Mouse (Mus musculus): ENCODE data around the gene Mfsd4b5. TPM values are rescaled to one million over a fixed set of nuclear protein-coding genes. Genes with fewer than 3 reads are reported as not detected.
"Not testable (repeated sequence)": the region's sequence is repeated elsewhere in the genome, so short reads cannot be mapped to it uniquely, and the experiment has no call there.

Mfsd4b5 gene
- polyA plus RNA-seq, 1 experiment from 2014 or later, result not detected

DNA sequence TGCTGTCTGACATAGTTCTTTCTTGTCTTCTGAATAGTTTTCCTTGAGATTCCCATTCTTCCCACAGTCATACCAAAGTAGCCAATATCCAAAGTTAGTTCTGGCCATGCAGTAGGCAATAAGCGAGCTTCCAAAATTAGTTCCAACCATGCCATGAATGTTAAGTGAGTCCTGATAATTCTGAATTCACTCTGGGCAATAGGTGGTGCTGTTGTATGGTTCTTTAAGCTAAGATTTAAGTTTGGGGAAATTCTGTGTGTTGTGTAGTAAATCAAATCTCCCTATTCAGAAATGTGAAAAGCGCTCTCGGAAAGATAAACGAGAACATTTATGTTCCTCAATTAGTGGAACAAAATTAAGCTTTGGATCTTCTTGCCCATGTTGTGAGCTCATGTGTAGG, 28.2 kb downstream of the Mfsd4b5 start:
- Histone ChIP-seq H3K36me3 (ENCODE audit: control insufficient read depth, insufficient read depth, low read length) (no peaks in the 10 kb centered on the region), H3K9me3 (replicated peaks; ENCODE audit: control insufficient read depth, low read length) (no peaks in the 10 kb centered on the region), H3K27me3 (replicated peaks; ENCODE audit: control insufficient read depth, insufficient read depth, low read length) (no peaks in the 10 kb centered on the region), H3K9ac (ENCODE audit: low read length) (no peak overlapping the region), H3K4me1 (ENCODE audit: control insufficient read depth, insufficient read depth, low read length) (0 out of 2 replicates have a peak, but pooled peaks cover 3% of the 10 kb centered on the region), H3K4me3 (ENCODE audit: low read depth, low read length) (no peak overlapping the region), H3K4me2 (ENCODE audit: low read length) (no peak overlapping the region), H3K27ac (ENCODE audit: low read depth, low read length) (no peak overlapping the region)
- 62% methylated on average over 4 of the region's 4 CpGs for WGBS
- DNase-seq (ENCODE audit: low spot score) (peak; percentile 53), ATAC-seq (no peak)

DNA sequence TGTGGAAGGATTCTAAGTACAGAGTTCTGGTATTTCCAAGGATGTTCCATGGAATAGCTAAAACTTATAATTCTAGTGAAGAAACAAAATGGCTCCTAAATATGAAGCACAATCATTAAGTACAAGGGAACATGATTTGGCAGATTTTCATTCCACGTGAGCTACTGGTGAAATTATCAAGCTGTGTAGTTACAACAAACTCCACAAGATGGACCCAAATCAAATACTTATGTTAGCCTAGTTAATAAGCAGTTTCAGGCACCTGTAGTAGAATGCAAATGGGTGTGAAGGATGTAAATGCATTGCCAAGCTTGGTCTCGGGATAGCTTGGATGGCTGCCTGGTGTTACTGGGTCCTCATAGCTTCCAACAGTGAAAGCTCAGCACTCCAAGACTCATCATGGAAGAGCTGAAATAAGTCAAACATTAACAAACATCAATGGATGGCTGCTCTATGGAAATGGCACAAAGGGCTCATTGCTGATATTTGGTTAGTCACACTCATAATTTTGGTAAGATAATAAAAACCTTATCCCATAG, 30.0 kb downstream of the Mfsd4b5 start:
- no peak overlapping the region for H3K9ac ChIP-seq (ENCODE audit: low read length)
- H3K27ac ChIP-seq (ENCODE audit: low read depth, low read length), result no peak overlapping the region
- H3K27me3 ChIP-seq (replicated peaks; ENCODE audit: control insufficient read depth, insufficient read depth, low read length), result no peaks in the 10 kb centered on the region
- H3K4me3 ChIP-seq (ENCODE audit: low read depth, low read length), result no peak overlapping the region
- H3K4me1 ChIP-seq (ENCODE audit: control insufficient read depth, insufficient read depth, low read length), result 0 out of 2 replicates have a peak, but pooled peaks cover 3% of the 10 kb centered on the region
- H3K36me3 ChIP-seq (ENCODE audit: control insufficient read depth, insufficient read depth, low read length), result no peaks in the 10 kb centered on the region
- WGBS, result 71% methylated on average over 2 of the region's 2 CpGs
- no peaks in the 10 kb centered on the region for H3K9me3 ChIP-seq (replicated peaks; ENCODE audit: control insufficient read depth, low read length)
- ATAC-seq (no peak), DNase-seq (ENCODE audit: low spot score) (peak; percentile 11)
- no peak overlapping the region for H3K4me2 ChIP-seq (ENCODE audit: low read length)

DNA sequence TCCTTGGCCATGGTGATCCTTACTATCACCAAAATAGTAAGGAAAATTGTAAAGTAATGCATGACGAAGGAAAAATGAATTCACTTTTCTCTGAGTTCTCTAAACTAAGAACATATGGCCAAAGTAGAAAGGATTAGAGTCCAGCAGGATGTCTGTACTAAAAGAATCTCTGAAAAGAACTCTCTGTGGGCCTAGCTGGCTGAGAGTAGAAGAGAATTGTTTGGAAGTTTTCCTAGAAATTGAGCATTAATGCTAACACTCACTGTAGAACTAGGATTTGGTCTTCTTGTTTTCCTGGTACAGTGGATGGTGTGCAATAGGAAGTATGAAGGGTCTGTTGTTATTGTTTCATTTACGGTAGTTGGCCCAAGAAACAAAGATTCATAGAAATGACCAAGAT, 31.3 kb downstream of the Mfsd4b5 start:
- DNase-seq (ENCODE audit: low spot score), result no peak
- H3K36me3 ChIP-seq (ENCODE audit: control insufficient read depth, insufficient read depth, low read length), result no peaks in the 10 kb centered on the region
- WGBS, result 78% methylated on average over 2 of the region's 2 CpGs
- H3K4me2 ChIP-seq (ENCODE audit: low read length), result no peak overlapping the region
- no peaks in the 10 kb centered on the region for H3K27me3 ChIP-seq (replicated peaks; ENCODE audit: control insufficient read depth, insufficient read depth, low read length)
- no peak overlapping the region for H3K27ac ChIP-seq (ENCODE audit: low read depth, low read length)
- H3K4me1 ChIP-seq (ENCODE audit: control insufficient read depth, insufficient read depth, low read length), result 0 out of 2 replicates have a peak, but pooled peaks cover 3% of the 10 kb centered on the region
- no peak overlapping the region for H3K4me3 ChIP-seq (ENCODE audit: low read depth, low read length)
- no peaks in the 10 kb centered on the region for H3K9me3 ChIP-seq (replicated peaks; ENCODE audit: control insufficient read depth, low read length)
- ATAC-seq, result no peak
- H3K9ac ChIP-seq (ENCODE audit: low read length), result no peak overlapping the region

DNA sequence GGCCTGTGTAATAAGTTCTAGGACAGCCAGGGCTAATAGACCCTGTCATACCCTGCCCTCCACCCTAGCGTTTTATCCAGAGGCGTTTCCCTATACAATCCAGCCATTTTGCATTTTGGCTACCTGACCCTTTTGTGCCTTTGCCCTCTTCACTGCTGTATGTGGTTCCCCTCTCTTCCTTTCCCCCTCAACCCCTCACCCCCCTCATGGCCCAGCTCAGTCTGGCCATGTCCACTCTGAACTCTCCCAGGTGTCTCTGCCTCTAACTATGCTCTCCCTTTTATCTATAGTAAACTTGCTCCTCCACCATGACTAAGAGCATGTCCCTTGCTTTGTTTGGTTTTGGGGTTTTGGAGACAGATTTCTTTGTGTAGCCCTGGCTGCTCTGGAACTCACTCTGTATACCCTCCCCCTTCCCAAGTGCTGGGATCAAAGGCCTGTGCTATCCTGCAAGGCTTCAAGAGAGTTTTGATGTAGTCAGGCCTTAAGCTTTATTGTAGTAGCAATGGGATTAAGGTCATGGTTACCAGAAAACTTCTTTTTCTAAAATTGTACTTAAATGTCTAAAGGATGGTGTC, 37.0 kb downstream of the Mfsd4b5 start:
- H3K4me3 ChIP-seq (ENCODE audit: low read depth, low read length), result no peak overlapping the region
- DNase-seq (ENCODE audit: low spot score) (no peak), ATAC-seq (no peak)
- H3K9ac ChIP-seq (ENCODE audit: low read length), result no peak overlapping the region
- H3K9me3 ChIP-seq (replicated peaks; ENCODE audit: control insufficient read depth, low read length), result no peaks in the 10 kb centered on the region
- H3K27ac ChIP-seq (ENCODE audit: low read depth, low read length), result no peak overlapping the region
- no peak overlapping the region for H3K4me2 ChIP-seq (ENCODE audit: low read length)
- H3K4me1 ChIP-seq (ENCODE audit: control insufficient read depth, insufficient read depth, low read length), result no peaks in the 10 kb centered on the region
- no peaks in the 10 kb centered on the region for H3K36me3 ChIP-seq (ENCODE audit: control insufficient read depth, insufficient read depth, low read length)
- H3K27me3 ChIP-seq (replicated peaks; ENCODE audit: control insufficient read depth, insufficient read depth, low read length), result no peaks in the 10 kb centered on the region
- 89% methylated on average over 2 of the region's 2 CpGs for WGBS

DNA sequence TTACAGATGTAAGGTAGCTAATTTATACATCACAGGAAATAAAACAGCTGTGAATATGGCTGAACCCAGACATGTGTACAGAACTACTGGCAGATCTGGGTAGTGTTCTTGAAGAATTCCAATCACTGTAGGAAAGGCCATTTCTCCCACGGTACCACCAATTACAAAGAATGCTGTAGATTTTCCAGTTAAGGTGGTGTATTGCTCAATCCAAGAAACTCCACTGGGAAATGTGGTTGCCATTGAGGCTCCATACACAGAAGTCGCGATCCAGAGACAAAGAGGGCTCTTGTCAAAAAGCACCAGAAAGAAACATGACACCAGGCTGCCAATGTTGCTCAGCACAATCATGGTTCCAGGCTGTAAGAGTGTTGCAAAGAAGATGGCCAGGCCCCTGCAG, 39.3 kb downstream of the Mfsd4b5 start:
- H3K27ac ChIP-seq (ENCODE audit: low read depth, low read length); H3K4me2 ChIP-seq (ENCODE audit: low read length); H3K36me3 ChIP-seq (ENCODE audit: control insufficient read depth, insufficient read depth, low read length); ATAC-seq; H3K9me3 ChIP-seq (replicated peaks; ENCODE audit: control insufficient read depth, low read length); H3K27me3 ChIP-seq (replicated peaks; ENCODE audit: control insufficient read depth, insufficient read depth, low read length); H3K4me1 ChIP-seq (ENCODE audit: control insufficient read depth, insufficient read depth, low read length); H3K4me3 ChIP-seq (ENCODE audit: low read depth, low read length); H3K9ac ChIP-seq (ENCODE audit: low read length); DNase-seq (ENCODE audit: low spot score): not testable (repeated sequence)
- 87% methylated on average over 3 of the region's 3 CpGs for WGBS

DNA sequence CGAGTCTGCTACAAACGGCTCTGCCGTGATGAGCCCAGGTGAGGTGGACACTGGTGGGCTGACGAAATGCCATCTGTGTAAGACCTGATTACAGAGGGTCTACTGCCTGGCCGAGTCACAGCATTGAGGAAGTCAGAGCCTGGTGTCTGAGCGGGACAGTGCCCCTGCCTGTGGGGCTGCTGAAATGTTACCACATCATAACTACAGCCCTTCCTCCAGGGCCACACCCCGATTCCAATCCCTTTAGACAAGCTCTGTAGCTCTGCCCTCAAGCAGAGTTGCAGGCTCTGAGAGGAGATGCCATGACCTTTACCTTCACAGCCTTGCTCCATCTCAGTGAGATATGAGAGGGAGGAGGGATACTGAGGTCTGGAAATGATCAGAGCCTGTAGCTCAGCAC, 49.9 kb downstream of the Mfsd4b5 start:
- no peak overlapping the region for H3K4me2 ChIP-seq (ENCODE audit: low read length)
- H3K9ac ChIP-seq (ENCODE audit: low read length), result no peak overlapping the region
- no peak overlapping the region for H3K27ac ChIP-seq (ENCODE audit: low read depth, low read length)
- no peak for DNase-seq (ENCODE audit: low spot score)
- H3K4me1 ChIP-seq (ENCODE audit: control insufficient read depth, insufficient read depth, low read length), result no peaks in the 10 kb centered on the region
- no peaks in the 10 kb centered on the region for H3K27me3 ChIP-seq (replicated peaks; ENCODE audit: control insufficient read depth, insufficient read depth, low read length)
- 84% methylated on average over 7 of the region's 7 CpGs for WGBS
- no peaks in the 10 kb centered on the region for H3K9me3 ChIP-seq (replicated peaks; ENCODE audit: control insufficient read depth, low read length)
- no peak overlapping the region for H3K4me3 ChIP-seq (ENCODE audit: low read depth, low read length)
- ATAC-seq, result no peak
- no peaks in the 10 kb centered on the region for H3K36me3 ChIP-seq (ENCODE audit: control insufficient read depth, insufficient read depth, low read length)

DNA sequence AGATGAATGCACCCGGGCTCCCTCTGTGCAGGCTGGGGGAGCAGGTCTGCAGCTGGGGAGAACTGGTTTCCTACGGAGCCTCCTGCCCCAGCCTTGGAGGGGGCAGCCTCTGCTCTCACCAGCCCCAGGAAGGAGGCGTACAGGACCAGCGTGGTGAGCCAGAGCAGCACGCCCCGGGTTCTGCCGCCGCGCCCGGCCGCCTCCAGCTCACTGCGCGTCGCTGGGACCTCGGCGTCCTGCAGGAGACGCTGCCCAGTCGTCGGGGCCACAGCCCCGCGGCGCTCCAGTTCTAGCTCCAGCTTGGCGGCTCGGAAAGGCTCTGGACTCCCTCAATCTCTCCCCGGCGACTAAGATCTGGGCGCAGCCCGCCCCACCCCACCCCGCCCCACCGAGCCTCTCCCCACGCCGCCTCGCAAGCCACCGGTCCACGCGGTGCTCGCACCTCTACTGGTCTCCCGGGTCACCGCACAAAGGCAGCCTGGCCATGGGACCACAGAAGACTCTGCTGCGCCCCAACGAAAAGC, 59.8 kb downstream of the Mfsd4b5 start, which contains the start of gene Mfsd4b2:
Mfsd4b2 (minus strand) TSS at position 308 of the 524 bp plus-strand sequence.
- no peaks in the 10 kb centered on the region for H3K36me3 ChIP-seq (ENCODE audit: control insufficient read depth, insufficient read depth, low read length)
- under 1% methylated on average over 41 of the region's 41 CpGs for whole genome bisulfite sequencing
- DNase-seq (ENCODE audit: low spot score), result peak; percentile 44

DNA sequence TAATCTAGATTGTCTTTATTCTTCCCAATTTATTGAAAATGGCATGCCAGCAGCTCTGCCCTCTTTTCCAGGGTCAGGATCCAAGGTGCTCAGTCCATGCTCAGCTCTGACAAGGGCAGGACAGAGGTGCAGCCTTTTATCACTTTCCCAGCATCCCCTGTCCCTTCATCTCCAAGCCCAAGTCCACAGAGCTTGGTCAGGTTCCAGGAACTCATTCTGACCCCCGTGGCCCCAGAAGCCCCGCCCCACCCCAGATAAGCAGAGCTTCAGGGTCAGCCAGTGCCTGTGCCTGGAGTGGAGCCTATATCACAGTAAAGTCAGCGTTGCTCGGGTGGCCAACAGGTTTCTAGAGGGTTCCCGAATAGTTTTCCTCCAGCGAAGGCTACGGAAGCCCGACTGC, 61.9 kb downstream of the Mfsd4b5 start:
- whole genome bisulfite sequencing, result 80% methylated on average over 8 of the region's 8 CpGs
- not testable (repeated sequence) for H3K4me2 ChIP-seq (ENCODE audit: low read length); ATAC-seq

More for the DNA sequence above, 59.8 kb downstream of the Mfsd4b5 start, which contains the start of gene Mfsd4b2:
- peak; percentile 52; the same call in 1 of the 2 replicates for ATAC-seq
- no peaks in the 10 kb centered on the region; the same call in 1 of the 2 replicates for H3K4me1 ChIP-seq (ENCODE audit: control insufficient read depth, insufficient read depth, low read length)
- no peak within 1 kb of the TSS for H3K27ac ChIP-seq (ENCODE audit: low read depth, low read length)
- H3K27me3 ChIP-seq (replicated peaks; ENCODE audit: control insufficient read depth, insufficient read depth, low read length), result no peaks in the 10 kb centered on the region; the same call in 1 of the 2 replicates
- H3K9ac ChIP-seq (ENCODE audit: low read length), result peak within 1 kb of the TSS; percentile 63
- peak within 1 kb of the TSS; percentile 31 for H3K4me3 ChIP-seq (ENCODE audit: low read depth, low read length)
- no peaks in the 10 kb centered on the region for H3K9me3 ChIP-seq (replicated peaks; ENCODE audit: control insufficient read depth, low read length)
- H3K4me2 ChIP-seq (ENCODE audit: low read length), result peak within 1 kb of the TSS; percentile 62

DNA sequence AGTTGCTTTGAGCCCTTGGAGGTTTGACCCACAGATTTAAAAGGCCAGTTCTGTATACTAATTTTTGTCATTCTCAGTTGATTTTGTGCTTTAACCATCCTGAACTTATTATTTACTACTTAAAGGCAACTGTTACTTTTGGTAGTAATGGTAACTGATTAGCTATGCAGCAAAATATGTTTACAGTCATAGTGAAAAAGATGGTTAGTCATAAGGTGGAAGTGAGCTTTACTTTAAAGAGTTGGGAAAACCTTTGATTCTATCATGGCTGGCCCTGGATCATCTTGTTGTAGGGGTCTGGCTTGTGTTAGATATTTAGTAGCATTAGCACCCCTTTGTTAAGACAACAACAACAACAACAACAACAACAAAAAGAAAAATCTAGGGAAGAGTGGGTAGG, 73.8 kb downstream of the Mfsd4b5 start:
- Histone ChIP-seq H3K4me3 (ENCODE audit: low read depth, low read length) (no peak overlapping the region), H3K4me1 (ENCODE audit: control insufficient read depth, insufficient read depth, low read length) (no peaks in the 10 kb centered on the region), H3K9me3 (replicated peaks; ENCODE audit: control insufficient read depth, low read length) (no peaks in the 10 kb centered on the region), H3K27ac (ENCODE audit: low read depth, low read length) (no peak overlapping the region), H3K4me2 (ENCODE audit: low read length) (no peak overlapping the region), H3K27me3 (replicated peaks; ENCODE audit: control insufficient read depth, insufficient read depth, low read length) (no peaks in the 10 kb centered on the region), H3K36me3 (ENCODE audit: control insufficient read depth, insufficient read depth, low read length) (no peaks in the 10 kb centered on the region), H3K9ac (ENCODE audit: low read length) (no peak overlapping the region)
- ATAC-seq, result no peak
- DNase-seq (ENCODE audit: low spot score), result no peak

More for the DNA sequence above, 61.9 kb downstream of the Mfsd4b5 start:
- not testable (repeated sequence) for DNase-seq (ENCODE audit: low spot score); H3K27ac ChIP-seq (ENCODE audit: low read depth, low read length); H3K9ac ChIP-seq (ENCODE audit: low read length); H3K27me3 ChIP-seq (replicated peaks; ENCODE audit: control insufficient read depth, insufficient read depth, low read length); H3K36me3 ChIP-seq (ENCODE audit: control insufficient read depth, insufficient read depth, low read length); H3K9me3 ChIP-seq (replicated peaks; ENCODE audit: control insufficient read depth, low read length); H3K4me3 ChIP-seq (ENCODE audit: low read depth, low read length); H3K4me1 ChIP-seq (ENCODE audit: control insufficient read depth, insufficient read depth, low read length)

All from forebrain, embryonic 14.5 days (tissue).